Mouse (Mus musculus): ENCODE measurements around the gene Fstl3.

- TF ChIP-seq POLR2A (IDR thresholded peaks at IDR 0.05; ENCODE audit: borderline replicate concordance, insufficient read depth, low read length) (no peak), CTCF (IDR thresholded peaks at IDR 0.05; ENCODE audit: borderline replicate concordance, insufficient read depth, low read depth, low read length) (no peak)
Measured at GRCm38 (mm10) chr10:79754856-79755516, 22.1 kb upstream of the Fstl3 start, which contains the start of gene Fgf22.
